Mouse (Mus musculus) lung, adult 2 months (tissue): Measurements from ENCODE around the gene Clec18a.

ENCODE experiments used
- CTCF ChIP-seq: fragments of 200-500 bp; IDR thresholded peaks from 2 replicates; pipeline ENCODE4 v1.5.1; 2011; ENCODE audit warnings: mild to moderate bottlenecking, low read length, control low read depth; ENCODE audit not compliant: insufficient read depth
- POLR2A ChIP-seq: fragments of 200-500 bp; IDR thresholded peaks from 2 replicates; pipeline ENCODE4 v1.6.1; 2011; ENCODE audit warnings: low read depth, mild to moderate bottlenecking, control low read depth, low read length, borderline replicate concordance; ENCODE audit errors: extremely low read depth

- TF ChIP-seq CTCF (no peak), POLR2A (no peak)
These were observed 33.2 kb downstream of the Clec18a start for GRCm38 (mm10) chr8:111058946-111059572.
